Mouse (Mus musculus): ENCODE results near the gene Crebbp.
"Not testable (repeated sequence)": the region's sequence is repeated elsewhere in the genome, so short reads cannot be mapped to it uniquely, and the experiment has no call there.

The Crebbp gene

DNA sequence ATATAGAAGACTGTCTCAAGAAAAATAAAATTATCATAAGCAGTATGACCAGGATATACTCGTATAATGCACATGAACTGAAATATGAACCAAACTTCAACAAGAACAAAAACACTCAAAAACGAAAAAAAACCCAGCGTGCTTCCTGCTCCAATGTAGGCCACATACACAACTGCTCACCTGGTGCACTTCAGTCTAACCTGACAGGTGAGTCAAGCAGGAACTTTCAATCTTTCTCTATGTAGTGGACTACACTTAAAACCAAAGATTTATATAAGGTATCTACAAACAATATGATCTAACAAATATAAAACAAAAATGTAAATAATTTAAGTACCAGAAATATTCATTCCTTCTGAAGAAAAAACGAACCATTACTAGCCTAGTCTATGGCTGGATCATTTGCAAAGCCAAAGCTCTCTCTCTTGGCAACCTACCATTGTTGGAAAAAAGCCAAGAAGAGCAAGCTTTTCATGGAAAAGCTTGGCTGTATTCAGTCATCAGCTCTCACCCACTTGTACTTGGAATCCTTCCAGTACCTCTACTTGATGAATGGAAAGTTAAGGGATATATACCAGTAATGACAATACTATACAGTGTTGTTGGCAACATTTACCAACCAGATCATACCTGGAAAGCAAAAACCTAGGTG is 53.4 kb downstream of the Crebbp start:
- DNase-seq (ENCODE audit: low read depth, low spot score): no peak

DNA sequence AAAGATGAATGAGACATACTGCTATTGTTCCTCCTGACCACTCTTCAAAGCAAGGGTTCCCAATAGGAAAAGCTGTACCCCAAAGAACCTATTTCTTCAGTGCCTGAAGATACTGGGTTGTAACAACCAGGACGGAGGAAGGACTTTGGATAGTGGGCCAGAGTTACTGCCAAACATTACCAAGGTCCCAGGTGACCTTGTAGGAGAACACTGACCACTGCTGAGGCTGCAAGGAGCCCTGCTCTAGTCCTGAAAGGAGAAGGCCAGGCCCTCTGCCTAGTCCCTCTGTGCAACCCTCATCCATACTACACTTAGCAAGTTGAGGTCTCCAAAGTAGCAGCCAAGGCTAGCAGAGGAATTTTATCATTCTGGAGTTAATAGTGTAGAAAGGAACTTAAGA is 60.7 kb downstream of the Crebbp start:
- DNase-seq (ENCODE audit: low read depth, low spot score): no peak

DNA sequence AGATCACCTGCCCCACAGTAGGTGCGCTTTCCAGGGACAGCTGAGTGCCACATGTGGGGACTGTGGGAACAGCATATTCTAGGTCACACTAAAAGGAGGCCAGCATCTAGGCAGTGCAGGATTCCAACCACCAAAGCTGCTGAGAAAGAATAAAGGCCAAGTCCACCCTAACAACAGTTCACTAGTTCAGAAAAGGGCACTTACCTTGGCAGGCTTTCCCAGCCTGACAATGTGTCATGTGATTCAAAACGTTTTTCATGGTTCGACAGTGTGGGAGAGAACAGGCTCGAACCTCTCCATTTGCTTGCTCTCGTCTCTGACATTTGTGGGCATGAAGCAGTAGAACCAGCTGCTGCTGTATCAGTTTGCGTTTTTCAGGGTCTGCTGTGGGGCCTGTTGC is 75.3 kb downstream of the Crebbp start:
- no peak for DNase-seq (ENCODE audit: low read depth, low spot score)

DNA sequence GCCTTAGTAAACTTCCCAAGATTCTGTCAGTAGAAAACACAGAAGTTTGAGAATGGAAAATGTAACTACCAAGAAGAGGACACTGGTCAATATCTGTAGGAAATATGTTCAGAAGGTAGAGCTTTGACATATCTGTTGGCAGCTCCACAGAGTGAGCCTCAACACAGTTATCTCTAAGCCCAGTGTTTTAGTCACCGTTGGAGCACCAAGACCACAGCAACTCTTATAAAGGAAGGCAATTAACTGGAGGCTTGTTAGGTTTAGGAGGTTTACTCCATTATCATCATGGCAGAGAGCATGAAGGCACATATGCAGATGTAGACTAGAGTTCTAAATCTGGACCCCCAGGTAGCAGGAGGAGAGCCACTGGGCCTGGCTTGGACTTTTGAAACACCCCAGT is 80.0 kb downstream of the Crebbp start:
- no peak for DNase-seq (ENCODE audit: low read depth, low spot score)

DNA sequence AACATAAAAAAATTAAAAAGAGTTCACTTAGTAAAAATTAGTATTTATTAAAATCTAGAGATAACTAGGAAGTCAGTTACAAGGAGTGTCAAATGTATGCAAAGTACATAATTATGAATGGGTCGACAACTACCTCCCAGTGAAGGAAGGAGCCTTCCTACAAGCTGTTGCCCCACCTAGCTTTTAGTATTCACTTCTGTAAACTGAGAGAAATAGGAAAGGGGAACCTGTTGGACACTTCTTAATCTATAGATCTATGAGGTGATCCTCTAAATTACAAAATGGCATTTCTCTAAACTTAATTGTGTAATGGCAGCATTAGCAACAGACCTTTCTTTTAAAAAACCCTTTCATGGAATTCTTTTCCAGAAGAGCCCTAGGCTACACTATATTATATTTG is 84.9 kb downstream of the Crebbp start:
- no peak for DNase-seq (ENCODE audit: low read depth, low spot score)

DNA sequence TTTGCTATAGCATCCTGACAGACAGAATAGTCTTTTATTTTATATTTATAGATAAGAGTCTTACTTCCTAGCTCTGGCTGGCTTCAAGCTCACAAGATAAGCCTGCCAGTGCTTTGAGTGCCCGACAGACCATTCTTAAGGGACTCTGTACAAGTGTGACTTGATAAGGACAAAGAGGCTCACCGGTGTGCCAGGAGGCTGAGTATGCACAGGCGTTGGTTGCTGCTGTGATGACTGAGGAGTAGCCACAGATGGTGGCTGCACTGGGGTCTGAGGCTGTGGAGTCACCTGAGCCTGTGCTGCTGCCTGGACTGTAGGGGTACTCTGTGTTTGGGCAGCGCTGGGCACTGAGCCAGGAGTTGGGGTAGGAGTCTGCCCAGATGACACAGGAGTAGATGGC is 96.7 kb downstream of the Crebbp start:
- no peak for DNase-seq (ENCODE audit: low read depth, low spot score)

DNA sequence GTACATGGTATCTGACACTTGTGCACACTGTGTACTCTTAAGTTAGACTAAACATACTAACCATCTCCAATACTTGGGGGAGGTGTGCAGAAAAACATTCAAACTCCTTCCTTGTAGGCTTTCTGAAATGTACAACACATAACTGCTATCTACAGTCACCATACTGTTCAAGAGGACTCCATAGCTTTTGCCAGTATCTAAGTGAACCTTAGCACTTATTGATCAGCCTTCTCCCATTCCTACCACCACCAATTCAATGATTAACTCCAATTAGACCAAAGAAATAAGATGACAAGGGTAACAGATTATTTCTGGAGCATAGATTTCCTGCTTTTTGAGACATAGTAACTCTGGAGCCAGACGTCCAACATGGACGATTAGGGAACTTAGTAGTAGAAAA is 113.4 kb downstream of the Crebbp start:
- DNase-seq (ENCODE audit: low read depth, low spot score): no peak

DNA sequence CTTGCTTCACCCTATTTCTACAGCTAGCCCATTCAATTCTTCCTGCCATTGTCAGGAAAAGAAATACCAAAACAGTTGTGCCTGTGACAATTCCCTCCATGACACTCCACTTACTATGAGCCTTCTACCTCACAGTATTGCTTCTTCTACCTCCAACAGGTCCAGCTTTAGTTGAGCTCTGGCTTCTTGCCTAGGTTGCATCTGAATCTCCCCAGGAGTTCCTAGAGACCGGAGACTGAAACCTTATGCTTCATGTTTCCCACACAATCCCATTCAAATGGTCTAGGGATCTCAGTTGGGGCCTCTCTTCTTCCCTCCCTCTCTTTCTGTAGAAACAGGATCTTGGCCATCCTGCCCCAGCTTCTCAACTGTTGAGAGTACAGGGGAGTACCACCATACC is 116.3 kb downstream of the Crebbp start:
- DNase-seq (ENCODE audit: low read depth, low spot score): no peak

DNA sequence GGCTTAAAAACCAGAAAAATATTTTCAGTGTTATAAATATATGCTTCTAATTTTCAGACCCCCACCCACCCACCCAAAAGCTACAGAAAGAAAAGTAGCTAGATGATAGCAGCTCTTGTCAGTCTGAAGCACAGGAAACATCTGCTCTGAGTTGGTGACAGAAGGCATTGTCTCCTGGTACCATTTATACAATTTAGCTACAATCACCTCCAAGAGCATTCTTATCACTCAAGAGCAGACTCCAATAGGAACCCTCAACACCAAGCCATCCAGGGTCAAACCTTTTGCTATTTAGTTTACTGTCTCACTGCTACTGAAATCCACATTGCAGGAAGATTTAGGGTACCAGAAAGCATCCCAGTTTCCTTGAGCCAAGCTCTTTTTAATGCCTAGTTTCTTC is 116.9 kb downstream of the Crebbp start:
- DNase-seq (ENCODE audit: low read depth, low spot score): no peak

DNA sequence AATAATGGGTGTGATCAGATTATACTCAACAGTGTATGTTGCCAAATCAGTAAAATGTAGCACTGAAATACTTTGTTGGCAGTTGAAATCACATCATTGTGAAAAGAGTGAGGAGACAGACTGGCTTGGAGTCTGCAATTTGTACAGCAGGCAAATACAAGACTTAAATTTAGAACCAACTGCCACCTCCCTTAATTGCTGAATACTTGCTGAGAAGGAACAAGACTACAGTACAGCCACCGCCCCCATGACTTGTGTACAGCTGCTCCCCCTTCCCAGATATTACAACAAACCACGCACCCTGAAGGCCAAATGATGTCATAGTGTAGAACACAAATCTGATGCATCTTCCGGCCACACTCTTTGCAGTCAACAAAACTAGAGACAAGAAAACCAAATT is 117.7 kb downstream of the Crebbp start:
- DNase-seq (ENCODE audit: low read depth, low spot score): no peak

DNA sequence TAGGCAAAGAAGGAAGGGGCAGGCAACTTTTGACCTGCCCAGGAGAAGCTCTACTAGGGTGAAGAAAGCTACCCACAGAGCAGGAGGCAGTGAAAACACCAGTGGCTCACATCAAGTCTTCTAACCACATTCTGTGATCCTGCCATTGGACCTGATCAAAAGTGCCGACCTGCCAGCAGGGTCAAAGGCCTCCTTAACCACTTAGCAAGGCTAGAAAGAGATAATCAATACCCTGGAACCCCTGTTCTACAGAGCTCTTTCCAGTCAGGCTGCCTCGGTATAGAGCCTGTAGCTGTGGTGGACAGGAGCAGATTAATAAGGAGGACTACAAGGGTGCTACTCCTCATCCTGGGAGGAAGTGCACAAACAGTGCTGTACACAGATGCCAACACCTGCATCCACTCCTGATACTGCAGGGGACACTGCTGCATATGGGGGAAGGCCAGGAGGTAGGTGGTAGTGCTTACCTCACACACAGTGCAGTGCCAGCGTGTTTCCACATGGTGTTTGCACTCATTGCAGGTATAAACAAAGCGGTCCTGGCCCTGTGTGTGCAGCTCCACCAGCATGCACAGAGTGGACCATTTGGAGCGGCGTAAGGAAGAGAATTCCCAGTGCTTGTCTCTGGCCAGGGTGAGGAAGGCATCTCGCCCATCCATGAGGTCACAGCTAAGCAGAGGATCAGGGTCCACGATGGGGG is 126.4 kb downstream of the Crebbp start:
- DNase-seq (ENCODE audit: low read depth, low spot score): no peak

DNA sequence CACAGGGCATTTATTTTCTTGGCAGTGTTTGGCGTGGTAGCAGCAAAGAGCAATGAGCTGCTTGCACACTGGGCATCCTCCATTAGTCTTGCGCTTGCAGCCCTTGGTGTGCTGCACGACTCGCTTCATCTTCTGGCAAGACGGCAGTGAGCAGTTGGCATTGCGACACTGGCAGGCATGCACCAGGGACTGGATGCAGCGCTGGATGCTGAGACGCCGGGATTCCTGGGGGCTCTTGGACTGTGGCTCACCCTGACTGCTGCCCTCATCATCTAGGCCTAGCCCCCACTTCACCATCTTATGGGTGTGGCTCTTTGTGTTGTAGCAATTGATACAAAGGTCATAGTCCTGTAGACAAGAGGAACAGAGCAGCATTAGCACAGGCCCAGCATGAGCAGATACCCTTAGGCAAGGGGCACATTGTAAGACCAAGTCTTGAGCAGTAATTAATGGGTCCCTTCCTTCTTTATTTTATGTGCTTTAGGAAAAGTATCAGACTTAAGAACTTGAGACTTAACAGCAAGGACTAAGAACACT is 127.9 kb downstream of the Crebbp start:
- no peak for DNase-seq (ENCODE audit: low read depth, low spot score)

DNA sequence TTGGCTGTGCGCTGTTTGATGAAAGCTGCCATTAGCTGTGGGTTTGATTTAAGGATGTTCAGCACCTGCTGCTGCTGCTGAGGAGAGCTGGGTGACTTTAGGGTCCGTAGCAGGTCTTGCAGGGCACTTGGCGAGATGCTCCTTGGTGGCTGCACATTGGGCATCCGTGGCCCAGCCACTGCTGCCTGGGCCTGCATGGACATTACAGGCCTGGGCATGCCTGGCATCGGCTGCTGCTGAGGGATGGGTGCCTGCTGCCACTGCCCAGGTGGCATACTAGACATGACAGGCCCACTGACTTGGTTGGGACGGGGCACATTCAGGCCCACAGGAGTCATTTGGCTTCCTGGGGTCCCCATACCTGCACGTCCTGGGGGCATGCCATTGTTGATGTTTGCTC is 128.7 kb downstream of the Crebbp start:
- no peak for DNase-seq (ENCODE audit: low read depth, low spot score)

DNA sequence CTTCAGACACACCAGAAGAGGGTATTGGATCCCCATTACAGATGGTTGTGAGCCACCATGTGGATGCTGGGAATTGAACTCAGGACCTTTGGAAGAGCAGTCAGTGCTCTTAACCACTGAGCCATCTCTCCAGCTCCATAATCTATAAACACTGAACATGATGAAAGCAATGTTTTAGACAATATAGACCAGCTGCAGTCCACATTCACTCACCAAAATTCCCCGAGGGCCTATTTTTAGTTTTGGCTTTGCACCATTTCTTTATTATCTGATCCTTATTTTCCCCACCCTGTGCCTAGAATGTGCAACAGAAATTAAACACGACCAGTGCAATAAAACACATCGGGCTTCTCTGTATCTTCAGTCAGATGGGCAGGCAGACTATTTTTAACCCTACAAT is 133.4 kb downstream of the Crebbp start:
- DNase-seq (ENCODE audit: low read depth, low spot score): not testable (repeated sequence)

DNA sequence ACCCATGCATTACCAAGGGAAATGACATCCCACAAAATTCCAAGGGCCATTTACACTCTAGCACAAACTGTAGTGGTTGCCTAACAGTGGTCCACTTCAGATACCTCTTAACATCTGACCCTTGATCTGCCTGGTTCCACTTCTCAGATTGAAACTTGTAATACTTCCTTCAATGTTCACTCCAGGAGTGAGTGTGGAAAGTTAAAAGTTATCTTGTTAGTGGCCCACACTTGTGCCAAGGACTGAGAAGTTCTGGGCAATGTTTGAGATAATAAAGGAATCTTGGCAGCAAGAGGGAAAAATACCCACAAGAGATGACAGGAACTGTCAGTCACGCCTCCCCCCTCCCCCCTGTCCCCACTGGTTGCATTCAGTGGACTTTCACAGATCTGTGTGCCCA is 134.1 kb downstream of the Crebbp start:
- DNase-seq (ENCODE audit: low read depth, low spot score): no peak

DNA sequence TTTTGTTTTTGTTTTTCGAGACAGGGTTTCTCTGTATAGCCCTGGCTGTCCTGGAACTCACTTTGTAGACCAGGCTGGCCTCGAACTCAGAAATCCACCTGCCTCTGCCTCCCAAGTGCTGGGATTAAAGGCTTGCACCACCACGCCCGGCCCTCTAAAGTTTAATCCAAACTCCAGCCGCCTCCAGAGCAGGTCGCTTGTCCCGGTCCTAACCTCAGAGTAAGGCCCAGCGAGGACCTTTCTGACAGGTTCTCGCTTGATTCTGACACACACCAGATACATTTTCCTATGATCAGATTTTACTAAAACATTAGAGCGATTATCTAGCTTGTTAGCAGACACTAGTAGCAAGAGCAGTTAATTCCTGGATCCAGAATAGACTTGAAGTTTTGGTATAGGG is 135.5 kb downstream of the Crebbp start:
- not testable (repeated sequence) for DNase-seq (ENCODE audit: low read depth, low spot score)

DNA sequence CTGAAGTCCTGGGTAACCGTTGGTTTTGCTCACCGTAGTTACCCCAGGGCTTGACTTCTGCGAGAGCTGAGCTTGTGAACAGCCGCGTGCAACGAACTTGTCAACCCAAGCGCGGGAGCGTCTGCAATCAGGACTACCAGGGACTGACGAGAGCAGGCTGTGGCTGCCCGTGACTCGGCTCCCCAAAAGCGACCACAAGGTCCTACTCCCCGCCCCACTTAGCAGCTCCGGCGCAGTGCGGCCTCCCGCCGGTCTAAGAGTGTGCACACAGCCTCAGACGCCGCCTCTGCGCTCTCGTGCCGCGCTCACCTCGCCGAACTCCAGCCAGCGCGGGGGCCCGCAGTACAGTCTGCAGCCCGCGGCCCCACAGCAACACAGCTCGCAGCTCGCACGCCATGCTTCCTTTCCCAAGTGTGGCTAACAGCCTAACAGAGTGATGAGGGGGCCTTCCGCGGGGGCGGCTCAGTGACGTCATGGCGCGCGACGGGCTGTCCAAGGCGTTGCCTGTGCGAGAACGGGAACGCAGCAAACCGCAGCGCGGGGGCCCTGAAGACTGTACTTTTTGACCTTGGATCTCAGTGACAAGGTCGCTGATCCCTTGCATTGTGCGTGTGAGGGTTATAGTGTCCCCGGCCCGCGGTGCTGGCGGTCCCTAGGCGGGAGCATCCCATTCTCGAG is 136.3 kb downstream of the Crebbp start, which contains the start of gene Trap1:
Gene Trap1, minus strand, starts transcription at position 444 of the 678 bp plus-strand sequence.
- DNase-seq (ENCODE audit: low read depth, low spot score): peak; percentile 75

DNA sequence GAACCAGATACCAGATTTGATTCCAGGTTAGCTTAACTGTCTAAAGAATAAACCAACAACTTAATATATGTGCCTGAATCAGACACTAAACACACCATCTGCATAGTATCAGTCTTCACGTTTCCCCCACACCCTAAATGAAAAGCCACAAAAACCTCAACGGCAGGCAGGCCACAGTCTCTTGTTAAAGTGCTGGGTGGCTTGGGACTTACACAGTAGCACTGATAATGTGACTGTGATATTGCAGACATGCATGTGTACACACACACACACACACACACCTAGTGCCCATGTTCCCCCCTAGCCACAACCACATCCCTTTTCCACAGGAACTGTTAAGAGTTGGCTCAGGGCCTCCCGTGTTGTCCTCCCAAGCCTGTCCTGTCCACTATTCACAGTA is 139.0 kb downstream of the Crebbp start:
- no peak for DNase-seq (ENCODE audit: low read depth, low spot score)

DNA sequence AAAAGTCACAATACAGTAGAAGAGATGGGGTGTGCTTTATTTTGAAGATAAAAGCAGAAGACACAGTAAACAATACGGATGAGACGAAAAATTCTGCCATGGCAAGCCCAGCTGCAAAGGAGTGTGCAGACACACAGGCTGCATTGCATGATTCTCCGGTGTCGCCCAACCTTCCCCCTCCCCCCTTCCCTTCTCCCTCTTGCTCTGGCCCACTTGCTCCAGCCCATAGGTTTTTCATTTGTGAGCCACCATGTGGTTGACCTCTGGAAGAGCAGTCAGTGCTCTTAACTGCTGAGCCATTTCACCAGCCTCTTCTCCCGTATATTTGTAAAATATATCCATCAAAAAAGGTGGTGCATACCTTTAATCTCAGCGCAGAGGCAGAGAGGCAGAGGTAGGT is 139.5 kb downstream of the Crebbp start:
- DNase-seq (ENCODE audit: low read depth, low spot score): no peak

DNA sequence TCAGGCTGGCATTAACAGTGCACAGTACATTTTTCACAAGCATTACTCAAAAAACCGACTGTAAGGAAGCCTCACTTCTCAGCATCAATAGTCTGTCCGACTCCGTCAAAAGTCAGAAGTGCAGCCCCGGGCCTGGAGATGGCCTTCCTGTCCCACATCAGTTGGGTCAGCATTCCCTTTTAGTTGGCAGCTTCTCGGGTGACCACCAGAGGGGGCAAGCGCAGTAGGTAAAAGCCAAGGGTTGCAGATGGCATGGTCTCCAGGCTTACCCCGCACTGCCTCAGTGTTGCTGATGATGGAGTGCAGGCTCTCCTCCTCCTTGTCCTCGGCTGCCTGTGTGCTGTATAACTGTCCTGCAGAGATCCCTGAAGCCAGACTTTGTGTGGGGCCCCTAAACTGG is 145.2 kb downstream of the Crebbp start:
- no peak for DNase-seq (ENCODE audit: low read depth, low spot score)

DNA sequence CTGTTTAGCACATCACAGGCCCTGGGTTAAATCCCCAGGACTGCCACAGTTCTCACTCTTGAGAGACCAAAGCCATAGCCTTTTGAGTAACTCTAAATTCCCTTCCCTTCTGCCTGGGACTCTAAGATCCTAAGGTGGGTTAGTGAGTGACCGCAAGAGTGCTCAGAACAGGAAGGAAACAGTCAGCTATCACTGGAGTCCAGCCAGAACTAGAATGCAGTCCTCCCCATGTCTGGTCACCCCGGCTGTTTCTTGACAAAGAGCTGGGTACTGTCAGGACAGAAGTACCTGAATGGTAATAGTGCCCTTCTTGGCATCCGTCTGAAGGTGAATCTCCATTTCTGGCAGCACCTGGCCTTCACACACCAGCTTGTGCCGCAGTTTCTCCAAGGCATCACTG is 148.9 kb downstream of the Crebbp start:
- no peak for DNase-seq (ENCODE audit: low read depth, low spot score)

DNA sequence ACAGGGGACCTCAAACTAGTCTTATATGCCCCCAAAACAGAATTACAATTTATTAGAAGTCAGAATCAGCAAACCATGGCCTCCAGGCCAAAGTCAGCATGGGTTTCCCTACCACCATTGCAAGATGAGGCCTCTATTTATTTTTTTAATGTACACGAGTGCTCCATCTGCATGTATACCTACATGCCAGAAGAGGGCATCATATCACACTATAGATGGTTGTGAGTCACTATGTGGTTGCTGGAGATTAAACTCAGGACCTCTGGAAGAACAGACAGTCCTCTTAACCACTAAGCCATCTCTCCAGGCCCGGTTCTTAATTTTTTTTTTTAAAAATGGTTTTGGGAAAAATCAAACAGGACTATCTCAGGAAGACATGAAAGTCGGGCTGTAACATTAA is 160.0 kb downstream of the Crebbp start:
- no peak for DNase-seq (ENCODE audit: low read depth, low spot score)

DNA sequence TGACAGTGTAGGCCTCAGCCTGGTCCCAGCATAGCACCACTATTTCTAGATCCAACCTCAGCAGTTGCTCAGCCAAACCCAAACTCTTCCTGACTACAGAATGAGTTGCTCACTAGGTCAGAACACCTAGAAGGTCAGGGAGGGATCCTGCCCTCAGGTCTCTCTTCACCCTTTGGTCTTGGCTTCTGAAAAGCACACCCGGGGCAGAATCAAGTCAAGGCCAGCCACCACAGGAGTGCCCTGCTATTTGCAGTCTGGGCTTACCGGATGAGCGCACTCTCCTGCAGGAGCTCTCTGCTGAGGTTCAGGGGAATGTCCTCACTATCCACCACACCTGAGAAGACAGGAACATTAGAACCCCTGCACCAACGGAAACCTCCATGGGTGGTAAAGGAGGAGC is 161.2 kb downstream of the Crebbp start:
- DNase-seq (ENCODE audit: low read depth, low spot score): no peak
